Mouse (Mus musculus) heart, embryonic 14.5 days (tissue): ENCODE results near the gene Rpl27a. TPM values are rescaled to one million over a fixed set of nuclear protein-coding genes. Genes with fewer than 3 reads are reported as not detected.
A peak's percentile ranks its signal among the peaks of the same experiment; 100 is the strongest.

Source experiments
- ATAC-seq: fragments of 200-750 bp; cut with Nextera tagmentation; 2 replicates; pipeline ENCODE4 v1.8.0; 2017; ENCODE audit warnings: low read depth, moderate TSS enrichment; ENCODE audit not compliant: insufficient number of reproducible peaks, insufficient read depth, low FRiP score
- H3K27ac ChIP-seq, 2 experiments: fragments of 200-500 bp in 1 of 2; fragments of 300-500 bp in 1 of 2; sonication (generic) in 1 of 2; replicated peaks in 1 of 2; 2 replicates each; pipeline ENCODE4 v1.5.1; 2012 to 2014; ENCODE audit warnings: low read depth in 2 of 2, low read length in 2 of 2, control low read depth in 1 of 2, mild to moderate bottlenecking in 1 of 2, mixed read lengths in 1 of 2; ENCODE audit not compliant: control insufficient read depth in 1 of 2, insufficient read depth in 1 of 2
- H3K27me3 ChIP-seq: fragments of 300-500 bp; sonication (generic); 2 replicates; pipeline ENCODE4 v1.6.1; 2014; ENCODE audit warnings: mild to moderate bottlenecking, low read length, control low read depth; ENCODE audit not compliant: control insufficient read depth, insufficient read depth
- H3K36me3 ChIP-seq: fragments of 300-500 bp; sonication (generic); 2 replicates; pipeline ENCODE4 v1.6.1; 2014; ENCODE audit warnings: mild to moderate bottlenecking, control low read depth, low read length, mixed read lengths; ENCODE audit not compliant: control insufficient read depth, insufficient read depth
- H3K4me1 ChIP-seq, 2 experiments: fragments of 200-500 bp in 1 of 2; fragments of 300-500 bp in 1 of 2; sonication (generic) in 1 of 2; 2 replicates each; pipeline ENCODE4 v1.6.1; 2012 to 2014; ENCODE audit warnings: low read length in 2 of 2, control low read depth in 1 of 2, mixed read lengths in 1 of 2; ENCODE audit not compliant: control insufficient read depth in 2 of 2, insufficient read depth in 2 of 2
- H3K4me2 ChIP-seq: fragments of 300-500 bp; sonication (generic); 2 replicates; pipeline ENCODE4 v1.6.1; 2014; ENCODE audit warnings: mild to moderate bottlenecking, low read length
- H3K4me3 ChIP-seq, 2 experiments: fragments of 200-500 bp in 1 of 2; fragments of 300-500 bp in 1 of 2; sonication (generic) in 1 of 2; 2 replicates each; pipeline ENCODE4 v1.5.1; 2012 to 2014; ENCODE audit warnings: low read length in 2 of 2, mild to moderate bottlenecking in 2 of 2, control low read depth in 1 of 2, low read depth in 1 of 2, moderate library complexity in 1 of 2; ENCODE audit not compliant: control insufficient read depth in 1 of 2, insufficient read depth in 1 of 2
- H3K9ac ChIP-seq: fragments of 300-500 bp; sonication (generic); 2 replicates; pipeline ENCODE4 v1.6.1; 2014; ENCODE audit warnings: mild to moderate bottlenecking, low read length
- H3K9me3 ChIP-seq: fragments of 300-500 bp; sonication (generic); 2 replicates; pipeline ENCODE4 v1.6.1; 2016; ENCODE audit warnings: low read length, control low read depth; ENCODE audit not compliant: control insufficient read depth
- WGBS: fragments of 180-500 bp; shearing (Covaris S2); extraction: QIAGEN DNeasy Blood & Tissue Kit; methylation state at CpG from one replicate; pipeline ENCODE4 v1.1.7; 2014; 5-methylcytosine and 5-hydroxymethylcytosine counted together
- polyA plus RNA-seq: library from polyadenylated mRNA; unstranded; fragments of >200 nt; fragmentation: Nextera tagmentation; extraction: Ambion mirVana; gene quantifications from 2 replicates; pipeline ENCODE4 v1.2.1, GENCODE M21; 2014

Rpl27a gene
- polyA plus RNA-seq, 1 experiment from 2014 or later = 86.9 TPM

- 63% methylated on average over 5 of the region's 5 CpGs for WGBS
- Histone ChIP-seq H3K27ac (peak overlapping the region in 1 of 2 experiments; percentile 57; a peak in 3 of 4 replicates), H3K4me3 (no peak overlapping the region), H3K27me3 (no peaks in the 10 kb centered on the region), H3K9ac (no peak overlapping the region), H3K4me1 (peaks cover 7 to 12% of the 10 kb centered on the region in 2 experiments; a peak in 3 of 4 replicates), H3K4me2 (no peak overlapping the region), H3K36me3 (peaks cover 67% of the 10 kb centered on the region), H3K9me3 (no peaks in the 10 kb centered on the region)
- ATAC-seq = no peak
Observed at GRCm38 (mm10) chr7:109544792-109545191, 25.8 kb downstream of the Rpl27a start.

GRCm38 (mm10) chr7:109545255-109545993 lies 26.5 kb downstream of the Rpl27a start:
- ATAC-seq = no peak
- 68% methylated on average over 10 of the region's 10 CpGs for WGBS
- H3K9ac ChIP-seq = no peak overlapping the region

GRCm38 (mm10) chr7:109546186-109546585 lies 27.2 kb downstream of the Rpl27a start:
- Histone ChIP-seq H3K4me1 (peaks cover 7 to 16% of the 10 kb centered on the region in 2 experiments; a peak in 3 of 4 replicates), H3K36me3 (peaks cover 58% of the 10 kb centered on the region), H3K9me3 (no peaks in the 10 kb centered on the region), H3K27ac (no peak overlapping the region), H3K4me3 (no peak overlapping the region), H3K27me3 (no peaks in the 10 kb centered on the region), H3K9ac (no peak overlapping the region), H3K4me2 (no peak overlapping the region)
- 87% methylated on average over 2 of the region's 2 CpGs for WGBS
- ATAC-seq = no peak

More at GRCm38 (mm10) chr7:109545255-109545993, 26.5 kb downstream of the Rpl27a start:
- peaks cover 7 to 12% of the 10 kb centered on the region in 2 experiments; a peak in 3 of 4 replicates for H3K4me1 ChIP-seq
- no peaks in the 10 kb centered on the region for H3K9me3 ChIP-seq
- H3K36me3 ChIP-seq = peaks cover 61% of the 10 kb centered on the region
- no peaks in the 10 kb centered on the region for H3K27me3 ChIP-seq
- no peak overlapping the region for H3K4me2 ChIP-seq
- peak overlapping the region in 1 of 2 experiments; percentile 57; a peak in 2 of 4 replicates for H3K27ac ChIP-seq
- no peak overlapping the region for H3K4me3 ChIP-seq

- 78% methylated on average over 5 of the region's 5 CpGs for WGBS
- Histone ChIP-seq H3K27ac (no peak overlapping the region), H3K36me3 (peaks cover 58% of the 10 kb centered on the region)
Observed at GRCm38 (mm10) chr7:109546726-109547125, 27.8 kb downstream of the Rpl27a start.

GRCm38 (mm10) chr7:109559536-109559935 lies 40.6 kb downstream of the Rpl27a start:
- H3K4me3 ChIP-seq = no peak overlapping the region
- H3K9ac ChIP-seq = peak overlapping the region; percentile 52; the same call in 1 of the 2 replicates
- peak; percentile 75 for ATAC-seq
- WGBS = 6% methylated on average over 6 of the region's 6 CpGs
- peaks cover 24 to 47% of the 10 kb centered on the region in 2 experiments for H3K4me1 ChIP-seq
- H3K9me3 ChIP-seq = peaks cover 1% of the 10 kb centered on the region; the same call in 1 of the 2 replicates
- H3K36me3 ChIP-seq = peaks cover 20% of the 10 kb centered on the region
- no peaks in the 10 kb centered on the region for H3K27me3 ChIP-seq
- H3K4me2 ChIP-seq = peak overlapping the region; percentile 39
- H3K27ac ChIP-seq = peak overlapping the region; percentile 63 to 82

More at GRCm38 (mm10) chr7:109546726-109547125, 27.8 kb downstream of the Rpl27a start:
- no peak for ATAC-seq
- Histone ChIP-seq H3K9me3 (no peaks in the 10 kb centered on the region), H3K4me3 (no peak overlapping the region), H3K9ac (no peak overlapping the region), H3K4me2 (no peak overlapping the region), H3K4me1 (peaks cover 7 to 16% of the 10 kb centered on the region in 2 experiments; a peak in 3 of 4 replicates), H3K27me3 (no peaks in the 10 kb centered on the region)

- Histone ChIP-seq H3K27ac (peak overlapping the region; percentile 26 to 61; a peak in 2 of 4 replicates), H3K9ac (no peak overlapping the region), H3K9me3 (peaks cover 2% of the 10 kb centered on the region; the same call in 1 of the 2 replicates), H3K27me3 (no peaks in the 10 kb centered on the region), H3K4me3 (no peak overlapping the region), H3K36me3 (peaks cover 5% of the 10 kb centered on the region; the same call in 1 of the 2 replicates), H3K4me2 (no peak overlapping the region), H3K4me1 (peaks cover 26 to 47% of the 10 kb centered on the region in 2 experiments)
- WGBS = 44% methylated on average over 8 of the region's 8 CpGs
- ATAC-seq = no peak
Observed at GRCm38 (mm10) chr7:109561466-109562153, 42.7 kb downstream of the Rpl27a start.

- H3K9ac ChIP-seq = no peak overlapping the region; the same call in 1 of the 2 replicates
- H3K4me3 ChIP-seq = no peak overlapping the region
- H3K9me3 ChIP-seq = peaks cover 2% of the 10 kb centered on the region; the same call in 1 of the 2 replicates
- peaks cover 31 to 52% of the 10 kb centered on the region in 2 experiments for H3K4me1 ChIP-seq
- 31% methylated on average over 4 of the region's 4 CpGs for WGBS
- H3K36me3 ChIP-seq = peaks cover 5% of the 10 kb centered on the region; the same call in 1 of the 2 replicates
- peak overlapping the region; percentile 51 to 61; a peak in 3 of 4 replicates for H3K27ac ChIP-seq
- peak overlapping the region; percentile 28 for H3K4me2 ChIP-seq
- no peak for ATAC-seq
- no peaks in the 10 kb centered on the region for H3K27me3 ChIP-seq
Observed at GRCm38 (mm10) chr7:109562154-109562599, 43.2 kb downstream of the Rpl27a start.
